Mouse (Mus musculus): ENCODE data around the gene Lrrc36. TPM values are rescaled to one million over a fixed set of nuclear protein-coding genes. Genes with fewer than 3 reads are reported as not detected.

The Lrrc36 gene
- polyA plus RNA-seq, 1 experiment = not detected

DNA sequence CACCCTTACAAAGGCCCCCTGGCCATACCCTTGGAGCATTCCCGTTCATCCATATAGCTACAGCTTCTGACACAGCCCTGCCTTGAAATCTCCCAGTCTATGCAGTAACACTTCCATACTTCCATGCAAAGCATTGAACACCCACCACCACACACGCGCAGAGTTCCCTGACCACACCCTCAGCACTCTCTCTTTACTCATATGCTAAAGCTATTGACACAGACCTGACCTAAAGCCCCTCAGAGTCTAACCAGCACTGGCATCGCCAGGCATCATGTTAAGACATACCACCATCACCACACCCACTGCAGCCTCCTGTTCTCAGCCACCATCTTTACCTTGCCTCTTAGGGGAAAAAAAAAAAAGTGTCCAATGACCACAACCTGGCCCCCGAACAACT, 56.9 kb downstream of the Lrrc36 start:
- Histone ChIP-seq H3K9me3 (no peaks in the 10 kb centered on the region), H3K27me3 (replicated peaks) (peaks cover 77% of the 10 kb centered on the region), H3K36me3 (replicated peaks; ENCODE audit: low read length) (peaks cover 6% of the 10 kb centered on the region), H3K4me3 (replicated peaks) (no peak overlapping the region), H3K4me1 (peaks cover 31% of the 10 kb centered on the region)
- no peak for TF ChIP-seq FLI1 (IDR thresholded peaks at IDR 0.05; ENCODE audit: low read length)
- TF ChIP-seq GATA1 (IDR thresholded peaks at IDR 0.05; ENCODE audit: borderline replicate concordance, low read length) = no peak

DNA sequence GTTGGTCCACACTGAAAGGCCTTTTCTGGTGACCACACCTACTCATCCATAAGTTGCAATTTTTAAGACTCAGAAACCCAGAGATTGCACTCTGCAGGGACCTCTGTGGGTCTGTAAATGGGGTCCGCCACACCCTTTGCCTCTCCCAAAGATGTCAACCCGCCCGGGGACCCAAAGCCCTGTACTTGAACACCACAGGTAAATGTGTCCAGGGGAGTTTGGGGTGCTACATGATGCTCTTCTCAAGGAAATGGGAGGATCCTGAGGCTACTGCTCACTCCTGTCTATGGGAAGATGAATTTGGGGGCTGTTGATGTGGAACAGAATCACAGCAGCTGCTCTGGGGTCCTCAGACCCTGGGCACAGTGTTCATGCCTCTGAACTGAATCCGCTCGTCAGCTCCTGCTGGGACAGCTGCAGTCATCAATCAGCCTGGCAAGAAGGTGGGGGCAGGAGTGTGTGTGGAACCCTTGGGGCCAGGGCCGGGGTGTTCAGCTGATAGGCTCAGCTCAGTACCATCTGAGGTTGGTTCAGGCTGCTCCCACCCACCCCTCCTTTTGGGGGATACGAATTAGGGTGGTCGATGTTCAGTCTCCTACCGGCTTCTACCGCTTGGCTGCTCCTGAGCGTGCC, 57.4 kb downstream of the Lrrc36 start:
- peak overlapping the region; percentile 82 for H3K4me3 ChIP-seq (replicated peaks)
- H3K4me1 ChIP-seq = peaks cover 32% of the 10 kb centered on the region
- no peaks in the 10 kb centered on the region for H3K9me3 ChIP-seq
- H3K27me3 ChIP-seq (replicated peaks) = peaks cover 74% of the 10 kb centered on the region
- H3K36me3 ChIP-seq (replicated peaks; ENCODE audit: low read length) = peaks cover 9% of the 10 kb centered on the region
- TF ChIP-seq FLI1 (IDR thresholded peaks at IDR 0.05; ENCODE audit: low read length) (no peak), GATA1 (IDR thresholded peaks at IDR 0.05; ENCODE audit: borderline replicate concordance, low read length) (no peak)

DNA sequence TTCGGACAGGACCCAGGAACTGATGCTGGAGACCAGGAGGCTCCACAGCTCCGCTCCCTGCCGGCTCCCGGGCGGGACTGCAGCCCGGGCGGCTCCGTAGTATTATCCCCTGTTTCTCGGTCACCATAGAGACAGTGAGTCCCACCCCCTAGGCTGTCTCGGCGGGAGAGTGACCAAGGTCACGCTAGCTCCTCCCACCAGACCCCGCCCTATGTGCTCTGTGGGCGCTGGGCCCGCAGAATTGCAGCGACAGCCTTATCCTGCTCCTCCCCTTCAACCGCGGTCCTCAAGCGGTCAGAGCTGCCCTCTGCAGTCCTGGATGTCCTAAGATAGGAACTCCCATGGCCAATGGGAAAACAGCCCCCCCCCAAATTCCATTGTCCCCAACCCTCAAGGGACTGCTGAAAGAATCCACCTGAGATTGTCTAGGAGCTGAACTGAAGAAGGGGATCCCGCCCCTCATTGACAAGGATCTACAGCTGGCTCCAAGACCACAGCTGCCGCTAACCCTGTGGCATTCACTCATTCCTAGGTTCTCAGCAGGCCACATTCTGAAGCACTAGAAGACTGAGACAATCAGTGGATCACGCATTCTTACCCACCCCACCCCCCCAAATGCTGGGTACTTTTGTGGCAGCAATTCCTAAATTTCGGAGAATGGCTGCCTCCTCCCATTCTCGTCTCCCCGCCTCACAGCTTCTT, 58.1 kb downstream of the Lrrc36 start, which contains the start of gene Tppp3:
TSS of gene Tppp3 (minus strand) at position 213 of the 702 bp plus-strand sequence.
- peaks cover 12% of the 10 kb centered on the region for H3K36me3 ChIP-seq (replicated peaks; ENCODE audit: low read length)
- TF ChIP-seq GATA1 (IDR thresholded peaks at IDR 0.05; ENCODE audit: borderline replicate concordance, low read length) = no peak
- no peak for TF ChIP-seq FLI1 (IDR thresholded peaks at IDR 0.05; ENCODE audit: low read length)
- peak within 1 kb of the TSS; percentile 82 for H3K4me3 ChIP-seq (replicated peaks)
- H3K9me3 ChIP-seq = no peaks in the 10 kb centered on the region
- peaks cover 32% of the 10 kb centered on the region for H3K4me1 ChIP-seq
- H3K27me3 ChIP-seq (replicated peaks) = peaks cover 73% of the 10 kb centered on the region

DNA sequence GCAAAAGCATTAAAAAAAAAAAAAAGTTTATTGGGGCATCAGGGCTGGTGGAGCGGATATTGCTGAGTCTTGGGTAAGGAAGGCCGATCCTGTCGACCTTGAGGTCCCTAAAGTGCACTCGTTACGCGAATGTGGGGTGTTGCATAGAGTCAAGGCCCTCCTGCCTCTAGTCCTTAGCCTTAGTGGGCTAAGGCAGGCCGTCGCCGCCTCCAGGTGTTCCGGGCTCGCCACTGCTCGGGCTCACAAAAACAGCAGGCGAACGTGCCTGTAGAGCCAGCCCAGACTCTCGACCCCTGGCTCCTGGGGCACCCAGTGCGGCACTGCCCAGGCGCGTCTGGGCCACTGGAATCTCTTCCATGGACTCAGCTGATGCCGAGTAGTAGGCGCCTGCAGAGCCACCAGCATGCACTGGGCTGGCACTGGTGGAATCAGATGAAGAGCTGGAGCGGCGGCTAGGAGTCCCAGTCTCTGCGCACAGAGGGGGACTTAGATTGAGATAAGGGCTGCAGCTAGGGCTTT, 59.1 kb downstream of the Lrrc36 start:
- no peak overlapping the region for H3K4me3 ChIP-seq (replicated peaks)
- peaks cover 12% of the 10 kb centered on the region for H3K36me3 ChIP-seq (replicated peaks; ENCODE audit: low read length)
- no peak for TF ChIP-seq GATA1 (IDR thresholded peaks at IDR 0.05; ENCODE audit: borderline replicate concordance, low read length)
- TF ChIP-seq FLI1 (IDR thresholded peaks at IDR 0.05; ENCODE audit: low read length) = no peak
- H3K27me3 ChIP-seq (replicated peaks) = peaks cover 72% of the 10 kb centered on the region
- H3K9me3 ChIP-seq = no peaks in the 10 kb centered on the region
- peaks cover 38% of the 10 kb centered on the region for H3K4me1 ChIP-seq

DNA sequence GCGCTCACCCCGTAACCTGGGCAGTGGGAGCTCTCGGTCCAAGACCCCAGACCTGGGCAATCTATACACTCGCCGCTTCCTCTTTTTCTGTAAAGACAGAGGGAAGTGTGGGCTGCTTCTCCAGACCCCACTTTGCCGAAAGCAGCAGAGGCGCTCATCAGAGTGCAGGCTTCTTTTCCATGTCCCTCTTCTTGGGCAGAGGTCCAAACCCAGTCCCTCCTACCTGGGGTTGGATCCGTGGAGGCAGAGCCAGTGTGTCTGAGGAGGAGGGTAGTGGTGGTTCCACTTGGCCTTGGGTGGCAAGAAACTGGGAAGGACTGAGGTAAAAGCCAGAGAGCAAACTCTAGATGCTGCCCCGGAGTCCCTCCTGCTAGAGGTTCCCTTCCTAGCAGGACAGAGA, 59.6 kb downstream of the Lrrc36 start:
- TF ChIP-seq FLI1 (IDR thresholded peaks at IDR 0.05; ENCODE audit: low read length) (no peak), GATA1 (IDR thresholded peaks at IDR 0.05; ENCODE audit: borderline replicate concordance, low read length) (no peak)
- Histone ChIP-seq H3K9me3 (no peaks in the 10 kb centered on the region), H3K36me3 (replicated peaks; ENCODE audit: low read length) (peaks cover 12% of the 10 kb centered on the region), H3K4me3 (replicated peaks) (no peak overlapping the region), H3K4me1 (peaks cover 38% of the 10 kb centered on the region), H3K27me3 (replicated peaks) (peaks cover 71% of the 10 kb centered on the region)

DNA sequence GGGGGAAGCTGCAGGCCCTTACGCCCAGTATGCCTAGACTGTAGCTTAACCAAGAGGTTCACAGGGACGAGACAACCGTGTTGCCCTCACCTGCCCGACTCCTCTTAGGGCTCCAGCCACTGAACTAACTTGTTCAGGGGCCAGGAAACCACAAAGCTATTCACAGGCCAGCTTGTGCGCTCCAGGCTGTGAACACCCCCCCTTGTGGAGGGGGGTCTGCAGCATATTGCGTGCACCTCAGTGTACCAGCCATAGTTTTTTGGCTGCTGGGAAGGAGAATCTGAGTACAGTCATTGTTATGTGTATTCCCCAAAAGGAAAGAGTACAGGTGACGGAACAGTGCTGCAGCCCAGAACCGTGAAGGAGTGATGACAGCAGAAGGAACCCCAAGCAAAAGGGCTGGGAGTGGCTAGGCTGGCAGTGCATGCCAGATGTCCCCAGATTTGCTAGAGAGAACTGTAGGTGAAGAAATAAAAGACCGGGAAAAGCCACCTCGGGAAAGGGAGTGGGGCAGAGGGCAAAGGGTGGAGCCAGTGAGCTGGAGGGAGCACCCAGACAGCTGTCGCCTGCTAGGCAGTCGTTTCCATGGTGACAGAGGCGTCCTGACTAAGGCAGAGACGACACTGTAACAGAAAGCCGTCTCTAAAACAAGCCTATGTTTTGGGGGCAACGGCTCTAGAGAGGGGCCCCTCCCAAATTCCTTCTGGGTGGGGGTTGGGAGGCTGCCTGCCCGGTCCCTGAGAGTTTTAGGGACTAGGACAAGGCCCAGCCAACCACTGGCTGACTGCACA, 60.6 kb downstream of the Lrrc36 start:
- no peaks in the 10 kb centered on the region for H3K9me3 ChIP-seq
- no peak overlapping the region for H3K4me3 ChIP-seq (replicated peaks)
- H3K27me3 ChIP-seq (replicated peaks) = peaks cover 68% of the 10 kb centered on the region
- TF ChIP-seq FLI1 (IDR thresholded peaks at IDR 0.05; ENCODE audit: low read length) (no peak), GATA1 (IDR thresholded peaks at IDR 0.05; ENCODE audit: borderline replicate concordance, low read length) (no peak)
- peaks cover 15% of the 10 kb centered on the region for H3K36me3 ChIP-seq (replicated peaks; ENCODE audit: low read length)
- peaks cover 38% of the 10 kb centered on the region for H3K4me1 ChIP-seq

DNA sequence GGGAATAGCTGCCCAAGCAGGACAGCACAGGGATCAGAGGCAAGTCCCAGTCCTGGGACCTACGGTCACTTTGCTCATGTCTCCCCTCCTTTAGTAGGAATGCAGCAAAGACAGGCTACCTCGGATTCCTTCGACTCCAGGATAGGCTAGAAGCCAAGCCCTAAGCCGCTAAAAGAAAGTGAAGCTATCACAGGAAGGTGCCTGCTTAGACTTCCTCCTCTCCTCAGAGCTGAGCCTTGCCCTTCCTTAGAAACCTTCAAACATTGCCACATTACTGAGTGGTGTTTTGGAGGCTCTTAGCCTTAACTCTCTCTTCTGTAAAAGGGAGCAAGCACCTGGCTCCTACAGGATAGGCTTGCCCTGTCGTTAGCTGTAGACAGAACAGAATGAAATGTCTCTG, 61.3 kb downstream of the Lrrc36 start:
- peaks cover 67% of the 10 kb centered on the region for H3K27me3 ChIP-seq (replicated peaks)
- TF ChIP-seq FLI1 (IDR thresholded peaks at IDR 0.05; ENCODE audit: low read length) (no peak), GATA1 (IDR thresholded peaks at IDR 0.05; ENCODE audit: borderline replicate concordance, low read length) (no peak)
- H3K36me3 ChIP-seq (replicated peaks; ENCODE audit: low read length) = peaks cover 15% of the 10 kb centered on the region
- no peaks in the 10 kb centered on the region for H3K9me3 ChIP-seq
- peaks cover 38% of the 10 kb centered on the region for H3K4me1 ChIP-seq
- H3K4me3 ChIP-seq (replicated peaks) = no peak overlapping the region

DNA sequence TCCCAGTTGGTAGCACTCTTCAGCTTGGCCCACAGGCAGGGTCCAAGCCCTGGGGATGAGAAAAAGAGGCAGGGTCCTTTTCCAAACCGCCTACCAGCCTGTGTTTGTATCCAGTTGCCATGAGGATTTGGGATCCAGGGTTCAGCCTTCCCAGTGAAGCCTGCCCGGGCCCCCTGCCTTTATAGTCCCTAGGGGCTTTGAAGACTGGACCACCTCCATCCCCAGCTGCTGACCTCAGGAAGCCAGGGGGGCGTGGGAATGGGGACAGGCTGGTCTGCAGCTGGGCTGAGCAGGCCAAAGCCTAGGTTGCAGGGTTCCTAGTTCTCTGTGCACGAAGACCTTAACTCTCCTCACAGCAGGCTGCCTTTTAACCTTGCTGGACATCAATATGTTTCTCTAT, 61.9 kb downstream of the Lrrc36 start:
- Histone ChIP-seq H3K36me3 (replicated peaks; ENCODE audit: low read length) (peaks cover 15% of the 10 kb centered on the region), H3K4me1 (peaks cover 38% of the 10 kb centered on the region), H3K9me3 (no peaks in the 10 kb centered on the region), H3K4me3 (replicated peaks) (no peak overlapping the region), H3K27me3 (replicated peaks) (peaks cover 64% of the 10 kb centered on the region)
- TF ChIP-seq FLI1 (IDR thresholded peaks at IDR 0.05; ENCODE audit: low read length) (no peak), GATA1 (IDR thresholded peaks at IDR 0.05; ENCODE audit: borderline replicate concordance, low read length) (no peak)

DNA sequence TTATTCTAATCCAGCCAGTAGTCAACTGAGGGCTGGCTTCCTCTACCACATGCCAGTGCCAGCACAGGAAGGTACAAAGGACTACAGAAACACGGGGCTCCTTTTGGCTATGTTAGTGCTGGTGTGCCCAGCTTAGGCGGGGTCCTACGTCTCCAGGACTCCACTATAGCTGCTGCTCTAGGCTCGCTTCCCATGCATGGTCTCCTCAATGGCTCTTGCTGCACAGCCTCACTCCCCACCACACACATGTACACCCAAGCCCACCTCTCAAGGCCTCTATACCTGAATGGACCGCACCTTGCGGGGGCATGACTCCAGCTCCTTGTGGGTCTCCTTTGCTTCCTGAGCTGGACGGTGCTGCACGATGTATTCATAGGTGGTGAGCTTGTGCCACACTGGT, 62.4 kb downstream of the Lrrc36 start:
- peaks cover 15% of the 10 kb centered on the region for H3K36me3 ChIP-seq (replicated peaks; ENCODE audit: low read length)
- TF ChIP-seq GATA1 (IDR thresholded peaks at IDR 0.05; ENCODE audit: borderline replicate concordance, low read length) (no peak), FLI1 (IDR thresholded peaks at IDR 0.05; ENCODE audit: low read length) (no peak)
- H3K27me3 ChIP-seq (replicated peaks) = peaks cover 59% of the 10 kb centered on the region
- H3K4me1 ChIP-seq = peaks cover 38% of the 10 kb centered on the region
- no peaks in the 10 kb centered on the region for H3K9me3 ChIP-seq
- H3K4me3 ChIP-seq (replicated peaks) = no peak overlapping the region
